Mouse (Mus musculus) MEL (cell line): ENCODE measurements around the gene Heatr3. TPM values are rescaled to one million over a fixed set of nuclear protein-coding genes. Genes with fewer than 3 reads are reported as not detected.

Source experiments
- DNase-seq: peaks from one replicate; pipeline ENCODE4 v3.0.0; 2011; ENCODE audit warnings: low read depth, low spot score
- H3K27ac ChIP-seq: 2 replicates; pipeline ENCODE4 v1.5.1; 2012; ENCODE audit warnings: low read depth, mild to moderate bottlenecking, control low read depth, low read length, moderate library complexity; ENCODE audit not compliant: control insufficient read depth
- H3K27me3 ChIP-seq, 2 experiments: fragments of 150-350 bp in 1 of 2; sonication (generic) in 1 of 2; 2 replicates each; pipeline ENCODE4 v1.6.1; 2012; ENCODE audit warnings: low read length in 2 of 2, mild to moderate bottlenecking in 2 of 2, improper control_type of control experiment in 1 of 2, moderate library complexity in 1 of 2; ENCODE audit not compliant: insufficient read depth in 2 of 2, control insufficient read depth in 1 of 2
- H3K36me3 ChIP-seq, 2 experiments: 2 replicates each; pipeline ENCODE4 v1.6.1; 2012 to 2014; ENCODE audit warnings: low read length in 2 of 2, improper control_type of control experiment in 1 of 2, inconsistent platforms in 1 of 2, mild to moderate bottlenecking in 1 of 2; ENCODE audit not compliant: insufficient read depth in 2 of 2, control insufficient read depth in 1 of 2
- H3K4me1 ChIP-seq, 2 experiments: fragments of 150-350 bp in 1 of 2; sonication (generic) in 1 of 2; 2 replicates each; pipeline ENCODE4 v1.6.1; 2012; ENCODE audit warnings: low read length in 2 of 2, improper control_type of control experiment in 1 of 2, mild to moderate bottlenecking in 1 of 2; ENCODE audit not compliant: insufficient read depth in 2 of 2, control insufficient read depth in 1 of 2
- H3K4me3 ChIP-seq, 2 experiments: fragments of 150-350 bp in 1 of 2; sonication (generic) in 1 of 2; 2 replicates each; pipeline ENCODE4 v1.5.1; 2012; ENCODE audit warnings: low read depth in 2 of 2, low read length in 2 of 2, mild to moderate bottlenecking in 2 of 2, moderate library complexity in 2 of 2, control low read depth in 1 of 2, improper control_type of control experiment in 1 of 2; ENCODE audit not compliant: control insufficient read depth in 1 of 2, insufficient read depth in 1 of 2
- H3K79me2 ChIP-seq: 2 replicates; pipeline ENCODE4 v1.6.1; 2012; ENCODE audit warnings: mild to moderate bottlenecking, low read length, moderate library complexity; ENCODE audit not compliant: control insufficient read depth, poor library complexity, insufficient read depth
- H3K9ac ChIP-seq: 2 replicates; pipeline ENCODE4 v1.6.1; 2012; ENCODE audit warnings: low read depth, mild to moderate bottlenecking, control low read depth, low read length, moderate library complexity; ENCODE audit not compliant: control insufficient read depth, poor library complexity, severe bottlenecking
- H3K9me3 ChIP-seq: fragments of 150-350 bp; sonication (generic); replicated peaks from 2 replicates; pipeline ENCODE4 v1.6.1; 2012; ENCODE audit warnings: mild to moderate bottlenecking, low read length, improper control_type of control experiment, moderate library complexity; ENCODE audit not compliant: insufficient read depth
- CTCF ChIP-seq, 3 experiments: IDR thresholded peaks in 2 of 3; conservative IDR thresholded peaks in 1 of 3; 2 replicates each; pipeline ENCODE4 v1.5.1; 2011 to 2012; ENCODE audit warnings: low read length in 3 of 3, low read depth in 2 of 3, mild to moderate bottlenecking in 2 of 3, improper control_type of control experiment in 1 of 3, inconsistent platforms in 1 of 3, mixed read lengths in 1 of 3, moderate library complexity in 1 of 3; ENCODE audit not compliant: control insufficient read depth in 1 of 3, insufficient read depth in 1 of 3, poor library complexity in 1 of 3, severe bottlenecking in 1 of 3
- ELF1 ChIP-seq: IDR thresholded peaks from 2 replicates; pipeline ENCODE4 v1.6.1; 2014; ENCODE audit warnings: low read depth, mild to moderate bottlenecking, inconsistent platforms, low read length, improper control_type of control experiment, moderate library complexity
- ETS1 ChIP-seq: IDR thresholded peaks from 2 replicates; pipeline ENCODE4 v1.6.1; 2012; ENCODE audit warnings: low read depth, mild to moderate bottlenecking, inconsistent platforms, low read length, improper control_type of control experiment, moderate library complexity
- GATA1 ChIP-seq: IDR thresholded peaks from 2 replicates; pipeline ENCODE4 v1.6.1; 2011; ENCODE audit warnings: low read depth, low read length, improper control_type of control experiment
- JUND ChIP-seq: IDR thresholded peaks from 2 replicates; pipeline ENCODE4 v1.6.1; 2011; ENCODE audit warnings: low read depth, mild to moderate bottlenecking, improper control_type of control experiment, low read length
- MAFK ChIP-seq: IDR thresholded peaks from 2 replicates; pipeline ENCODE4 v1.6.1; 2011; ENCODE audit warnings: low read depth, mild to moderate bottlenecking, low read length, improper control_type of control experiment, borderline replicate concordance
- MAZ ChIP-seq: IDR thresholded peaks from 2 replicates; pipeline ENCODE4 v1.6.1; 2012; ENCODE audit warnings: low read depth, mild to moderate bottlenecking, inconsistent platforms, low read length, improper control_type of control experiment
- MEF2A ChIP-seq: IDR thresholded peaks from 2 replicates; pipeline ENCODE4 v1.6.1; 2014; ENCODE audit warnings: low read depth, mild to moderate bottlenecking, inconsistent platforms, low read length, improper control_type of control experiment; ENCODE audit not compliant: poor library complexity, insufficient replicate concordance, severe bottlenecking; ENCODE audit errors: extremely low read depth
- MYC ChIP-seq: IDR thresholded peaks from 2 replicates; pipeline ENCODE4 v1.6.1; 2011; ENCODE audit warnings: low read depth, mild to moderate bottlenecking, low read length, improper control_type of control experiment, moderate library complexity
- NELFE ChIP-seq: IDR thresholded peaks from 2 replicates; pipeline ENCODE4 v1.6.1; 2011; ENCODE audit warnings: low read depth, low read length, improper control_type of control experiment
- NRF1 ChIP-seq: IDR thresholded peaks from 2 replicates; pipeline ENCODE4 v1.6.1; 2014; ENCODE audit warnings: low read depth, mild to moderate bottlenecking, inconsistent platforms, low read length, improper control_type of control experiment, moderate library complexity; ENCODE audit not compliant: poor library complexity, insufficient read depth, severe bottlenecking
- POLR2A ChIP-seq, 2 experiments: IDR thresholded peaks; 2 replicates each; pipeline ENCODE4 v1.6.1; 2011 to 2012; ENCODE audit warnings: low read length in 2 of 2, mild to moderate bottlenecking in 2 of 2, control low read depth in 1 of 2, improper control_type of control experiment in 1 of 2, low read depth in 1 of 2, moderate library complexity in 1 of 2; ENCODE audit not compliant: control insufficient read depth in 1 of 2, insufficient read depth in 1 of 2, poor library complexity in 1 of 2
- POLR2AphosphoS2 ChIP-seq: IDR thresholded peaks from 2 replicates; pipeline ENCODE4 v1.6.1; 2011; ENCODE audit warnings: low read length, improper control_type of control experiment
- POLR2AphosphoS5 ChIP-seq: IDR thresholded peaks from 2 replicates; pipeline ENCODE4 v1.6.1; 2012; ENCODE audit warnings: low read depth, borderline replicate concordance, mild to moderate bottlenecking, inconsistent platforms, low read length, moderate library complexity, mixed read lengths
- RAD21 ChIP-seq: IDR thresholded peaks from 2 replicates; pipeline ENCODE4 v1.6.1; 2011; ENCODE audit warnings: mild to moderate bottlenecking, low read depth, low read length, improper control_type of control experiment
- SMC3 ChIP-seq: IDR thresholded peaks from 2 replicates; pipeline ENCODE4 v1.6.1; 2011; ENCODE audit warnings: low read depth, low read length, improper control_type of control experiment
- TBP ChIP-seq: IDR thresholded peaks from 2 replicates; pipeline ENCODE4 v1.8.0; 2011; ENCODE audit warnings: low read depth, low read length, improper control_type of control experiment
- ZC3H11A ChIP-seq: IDR thresholded peaks from 2 replicates; pipeline ENCODE4 v1.6.1; 2012; ENCODE audit warnings: low read depth, mild to moderate bottlenecking, inconsistent platforms, low read length, improper control_type of control experiment
- ZMIZ1 ChIP-seq: IDR thresholded peaks from 2 replicates; pipeline ENCODE4 v1.6.1; 2012; ENCODE audit warnings: low read depth, mild to moderate bottlenecking, inconsistent platforms, low read length, improper control_type of control experiment, moderate library complexity
- polyA plus RNA-seq, 2 experiments: library from polyadenylated mRNA; stranded (reverse) in 1 of 2; unstranded in 1 of 2; fragments of >175 nt in 1 of 2; fragments of >200 nt in 1 of 2; gene quantifications; 2 replicates each; pipeline versions ENCODE4 v1.2.1 to v1.2.4; 2012; ENCODE audit warnings: low replicate concordance in 2 of 2, low read depth in 1 of 2; ENCODE audit not compliant: insufficient read length in 2 of 2, insufficient read depth in 1 of 2, missing spikeins in 1 of 2
- total RNA-seq: library from RNA; depleted of rRNA; stranded (reverse); fragments of 300-350 nt; gene quantifications from 2 replicates; pipeline ENCODE4 v1.2.3, GENCODE M21; 2012

The Heatr3 gene
- total and polyA plus RNA-seq, 3 experiments, result 59.6 to 60.3 TPM; not detected in 1

GRCm38 (mm10) chr8:88137748-88138484 is at the start of gene Heatr3 (continued):
- TF ChIP-seq ETS1 (no peak; the same call in 1 of the 2 replicates), NELFE (peak; percentile 91), MAFK (no peak), SMC3 (no peak)

GRCm38 (mm10) chr8:88088006-88088405 is 49.6 kb upstream of the Heatr3 start:
- no peaks in the 10 kb centered on the region for H3K4me1 ChIP-seq
- TF ChIP-seq POLR2AphosphoS2, result no peak
- no peak for TF ChIP-seq POLR2A (IDR thresholded peaks at IDR 0.05; ENCODE audit: control insufficient read depth in 1 of 2, insufficient read depth in 1 of 2, low read depth in 1 of 2, low read length in 2 of 2, poor library complexity in 1 of 2)
- TF ChIP-seq CTCF (IDR thresholded peaks at IDR 0.05 in 2 of 3, conservative IDR thresholded peaks at IDR 0.05 in 1 of 3; ENCODE audit: control insufficient read depth in 1 of 3, insufficient read depth in 1 of 3, low read depth in 2 of 3, low read length in 3 of 3, poor library complexity in 1 of 3, severe bottlenecking in 1 of 3), result no peak
- TF ChIP-seq RAD21, result no peak
- no peak for TF ChIP-seq MEF2A
- TF ChIP-seq GATA1, result no peak
- TF ChIP-seq MAZ, result no peak
- TF ChIP-seq ZMIZ1, result no peak
- no peak for TF ChIP-seq TBP
- TF ChIP-seq ETS1, result no peak
- TF ChIP-seq ZC3H11A, result no peak
- no peak for TF ChIP-seq ELF1
- no peak for TF ChIP-seq MYC
- no peak for TF ChIP-seq NRF1
- H3K9ac ChIP-seq, result no peak overlapping the region

GRCm38 (mm10) chr8:88091661-88092060 is 46.0 kb upstream of the Heatr3 start:
- no peak overlapping the region for H3K9ac ChIP-seq
- TF ChIP-seq NRF1 (no peak), JUND (no peak), POLR2AphosphoS5 (no peak)
- TF ChIP-seq, all 39 proteins: peak for 0
- Histone ChIP-seq H3K27ac (no peak overlapping the region), H3K4me1 (no peaks in the 10 kb centered on the region), H3K4me3 (no peak overlapping the region), H3K27me3 (no peaks in the 10 kb centered on the region), H3K79me2 (no peaks in the 10 kb centered on the region), H3K36me3 (no peaks in the 10 kb centered on the region), H3K9me3 (no peaks in the 10 kb centered on the region)
- no peak for DNase-seq

More at GRCm38 (mm10) chr8:88088006-88088405, 49.6 kb upstream of the Heatr3 start:
- H3K36me3 ChIP-seq, result no peaks in the 10 kb centered on the region
- no peaks in the 10 kb centered on the region for H3K27me3 ChIP-seq
- no peak overlapping the region for H3K27ac ChIP-seq
- no peak for DNase-seq
- H3K9me3 ChIP-seq, result no peaks in the 10 kb centered on the region
- H3K79me2 ChIP-seq, result no peaks in the 10 kb centered on the region
- no peak overlapping the region for H3K4me3 ChIP-seq
